Mouse (Mus musculus) inflammation-experienced regulatory T-cells, adult 16 weeks (primary cell): Measurements from ENCODE around the gene Usp5. TPM values are rescaled to one million over a fixed set of nuclear protein-coding genes. Genes with fewer than 3 reads are reported as not detected.

ENCODE experiments used
- polyA plus RNA-seq: library from polyadenylated mRNA; unstranded; fragments of 100-300 nt; shearing (Covaris generic); gene quantifications from one replicate; pipeline ENCODE4 v1.2.1, GENCODE M21; 2017

The Usp5 gene
- polyA plus RNA-seq, result 143 TPM

GRCm38 (mm10) chr6:124828868-124829798, at the start of gene Usp5, which contains the start of gene Cdca3:
Gene Usp5, minus strand, starts transcription at chr6:124829484.
Gene Cdca3, plus strand, starts transcription at chr6:124829547.

GRCm38 (mm10) chr6:124863658-124864298, 34.5 kb upstream of the Usp5 start, which contains the start of gene Gpr162:
Gene Gpr162, minus strand, starts transcription at chr6:124863983.

GRCm38 (mm10) chr6:124856916-124857839, 27.9 kb upstream of the Usp5 start, which contains the start of gene P3h3:
Gene P3h3, minus strand, starts transcription at chr6:124857752.

GRCm38 (mm10) chr6:124840241-124841167, 11.2 kb upstream of the Usp5 start, which contains the start of gene Gnb3:
Gene Gnb3, minus strand, starts transcription at chr6:124840275.

GRCm38 (mm10) chr6:124813933-124814332, 15.4 kb downstream of the Usp5 start, which contains the start of gene Tpi1:
Gene Tpi1, minus strand, starts transcription at chr6:124814296.

GRCm38 (mm10) chr6:124808358-124809012, 20.8 kb downstream of the Usp5 start, which contains the start of gene Spsb2:
Gene Spsb2, plus strand, starts transcription at chr6:124808661.

GRCm38 (mm10) chr6:124779222-124779983, 49.9 kb downstream of the Usp5 start, which contains the start of gene Lrrc23:
Gene Lrrc23, minus strand, starts transcription at chr6:124779727.

GRCm38 (mm10) chr6:124769101-124769765, 60.1 kb downstream of the Usp5 start, which contains the start of gene Eno2:
Gene Eno2, minus strand, starts transcription at chr6:124769673.

Other genes starting within 250 kb of the Usp5 start
- not detected for gene C1s2, start 193.4 kb downstream of the Usp5 start, polyA plus RNA-seq
- gene Lpcat3, start 166.5 kb downstream of the Usp5 start, polyA plus RNA-seq, result 56.7 TPM
- 306 TPM for gene Emg1, start 117.3 kb downstream of the Usp5 start, polyA plus RNA-seq
- 205 TPM for gene Phb2, start 117.1 kb downstream of the Usp5 start, polyA plus RNA-seq
- 376 TPM for gene Ptpn6, start 90.8 kb downstream of the Usp5 start, polyA plus RNA-seq
- gene Grcc10, start 88.1 kb downstream of the Usp5 start, polyA plus RNA-seq, result 525 TPM
- not detected for gene Gm45234, start 73.5 kb downstream of the Usp5 start, polyA plus RNA-seq
- gene Atn1, start 73.0 kb downstream of the Usp5 start, polyA plus RNA-seq, result 2.9 TPM
- gene Eno2, start 59.8 kb downstream of the Usp5 start, polyA plus RNA-seq, result 8.5 TPM
- gene Lrrc23, start 49.8 kb downstream of the Usp5 start, polyA plus RNA-seq, result 2.4 TPM
- 8.8 TPM for gene Spsb2, start 20.8 kb downstream of the Usp5 start, polyA plus RNA-seq
- gene Tpi1, start 15.2 kb downstream of the Usp5 start, polyA plus RNA-seq, result 134 TPM
- 8.5 TPM for gene Cdca3, start 63 bp upstream of the Usp5 start, polyA plus RNA-seq
- gene Gnb3, start 10.8 kb upstream of the Usp5 start, polyA plus RNA-seq, result not detected
- not detected for gene P3h3, start 28.3 kb upstream of the Usp5 start, polyA plus RNA-seq
- 0.39 TPM for gene Gpr162, start 34.5 kb upstream of the Usp5 start, polyA plus RNA-seq
- gene Cd4, start 58.7 kb upstream of the Usp5 start, polyA plus RNA-seq, result 304 TPM
- 5.8 TPM for gene Lag3, start 82.2 kb upstream of the Usp5 start, polyA plus RNA-seq
- gene Ptms, start 90.6 kb upstream of the Usp5 start, polyA plus RNA-seq, result 11.1 TPM
- 189 TPM for gene Mlf2, start 101.9 kb upstream of the Usp5 start, polyA plus RNA-seq
- gene Cops7a, start 136.1 kb upstream of the Usp5 start, polyA plus RNA-seq, result 105 TPM
- not detected for gene Pianp, start 167.2 kb upstream of the Usp5 start, polyA plus RNA-seq
- 25.6 TPM for gene Zfp384, start 179.7 kb upstream of the Usp5 start, polyA plus RNA-seq
- 85.5 TPM for gene Ing4, start 210.3 kb upstream of the Usp5 start, polyA plus RNA-seq
- gene Acrbp, start 220.2 kb upstream of the Usp5 start, polyA plus RNA-seq, result 26.6 TPM
- gene Lpar5, start 238.4 kb upstream of the Usp5 start, polyA plus RNA-seq, result 22.2 TPM